Mouse (Mus musculus) thymus, postnatal 10 days (tissue): ENCODE data around the gene Nfyc.
A peak's percentile ranks its signal among the peaks of the same experiment; 100 is the strongest.

Source experiments
- DNase-seq, 2 experiments: peaks; one replicate each; pipeline ENCODE4 v3.0.0; 2021; ENCODE audit warnings: low spot score in 2 of 2

Nfyc gene

GRCm38 (mm10) chr4:120716141-120716571 is 115.2 kb downstream of the Nfyc start:
- peak in 1 of 2 experiments; percentile 14 for DNase-seq

- DNase-seq = no peak
Measured at GRCm38 (mm10) chr4:120713856-120714497, 117.4 kb downstream of the Nfyc start.

- no peak for DNase-seq
Measured at GRCm38 (mm10) chr4:120713021-120713420, 118.4 kb downstream of the Nfyc start.

- DNase-seq = no peak
Measured at GRCm38 (mm10) chr4:120712236-120712635, 119.1 kb downstream of the Nfyc start.
